Mouse (Mus musculus) C2C12 (cell line): ENCODE measurements at regions not wholly inside any gene's neighbourhood (a gene's known extent, or its start where the extent isn't known, plus 50 kb on each side); places are given as distances from the start of the nearest gene placed in this dataset.

Experiments
- CTCF ChIP-seq: IDR thresholded peaks from one replicate; pipeline ENCODE4 v1.5.1; 2011; ENCODE audit not compliant: control insufficient read depth, insufficient read depth, insufficient read length
- MYOG ChIP-seq: IDR thresholded peaks from one replicate; pipeline ENCODE4 v1.6.1; 2011; ENCODE audit not compliant: control insufficient read depth, insufficient read length; ENCODE audit errors: extremely low read depth

DNA sequence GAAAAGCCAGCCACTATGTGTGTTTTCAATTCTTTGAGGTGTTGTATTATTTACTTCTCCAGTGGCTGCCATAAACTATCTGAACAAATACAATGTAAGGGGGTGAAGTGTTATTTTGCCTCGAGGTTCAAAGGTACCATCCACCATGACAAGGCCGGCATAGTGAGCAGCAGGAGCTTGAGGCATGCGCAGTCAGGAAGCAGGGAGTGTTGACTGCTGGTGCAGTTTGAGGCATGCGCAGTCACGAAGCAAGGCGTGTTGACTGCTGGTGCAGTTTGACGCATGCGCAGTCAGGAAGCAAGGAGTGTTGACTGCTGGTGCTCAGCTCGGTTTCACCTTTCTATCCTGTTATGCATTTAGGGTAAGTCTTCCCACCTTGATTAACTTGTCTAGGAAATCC lies 184.9 kb upstream of the Eci2 start:
- TF ChIP-seq CTCF (no peak), MYOG (no peak)
